Mouse (Mus musculus) myocyte (in vitro differentiated cells): ENCODE measurements around the gene Disp1.

Experiments
- TCF3 ChIP-seq: IDR thresholded peaks from one replicate; pipeline ENCODE4 v1.6.1; 2011; ENCODE audit warnings: low read depth, control low read depth; ENCODE audit not compliant: insufficient read length
- USF1 ChIP-seq: IDR thresholded peaks from one replicate; pipeline ENCODE4 v1.6.1; 2011; ENCODE audit warnings: low read depth, mild to moderate bottlenecking, control low read depth, moderate library complexity

- no peak for TF ChIP-seq USF1
- no peak for TF ChIP-seq TCF3
Measured at GRCm38 (mm10) chr1:183043161-183043812, 178.0 kb downstream of the Disp1 start.
